Mouse (Mus musculus): ENCODE results near the gene Tctn1. TPM values are rescaled to one million over a fixed set of nuclear protein-coding genes. Genes with fewer than 3 reads are reported as not detected.

The Tctn1 gene
- polyA plus RNA-seq, 1 experiment: 28.0 TPM

DNA sequence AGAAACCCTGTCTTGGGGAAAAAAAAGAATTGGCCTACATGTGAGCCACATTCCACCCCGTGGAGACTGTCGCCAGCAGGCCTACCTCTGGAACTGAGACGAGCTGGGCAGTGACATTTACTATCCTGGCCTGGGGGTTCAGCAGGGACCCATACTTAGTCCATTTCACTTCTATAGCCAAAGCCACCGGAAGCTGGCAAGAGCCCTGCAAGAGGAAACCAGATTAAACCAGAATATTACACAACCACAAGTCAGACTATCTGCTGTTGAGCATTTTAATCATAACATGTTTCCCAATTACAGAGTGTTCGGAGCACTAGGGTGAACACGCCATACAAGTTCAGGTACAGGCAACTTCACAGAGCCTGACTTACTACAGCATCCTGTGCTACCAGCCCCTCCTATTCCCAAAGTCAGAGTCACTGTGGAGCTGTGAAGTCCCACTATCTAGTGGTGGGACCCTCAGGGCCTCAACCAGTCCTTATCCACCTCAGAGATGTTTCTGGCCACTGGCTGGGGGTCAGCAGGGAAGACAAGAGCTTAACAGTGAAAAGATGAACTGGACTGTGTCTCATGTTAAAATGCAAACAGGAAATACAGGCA lies 21.6 kb downstream of the Tctn1 start:
- Histone ChIP-seq H3K27ac (ENCODE audit: insufficient read depth, low read length) (no peak overlapping the region), H3K4me3 (ENCODE audit: insufficient read depth, low read length) (no peak overlapping the region), H3K4me1 (ENCODE audit: control insufficient read depth, insufficient read depth, low read length) (0 out of 2 replicates have a peak, but pooled peaks cover 2% of the 10 kb centered on the region)
- no peak for TF ChIP-seq CTCF (IDR thresholded peaks at IDR 0.05; ENCODE audit: extremely low read depth, insufficient read depth, low read length)
- no peak for TF ChIP-seq POLR2A (IDR thresholded peaks at IDR 0.05; ENCODE audit: extremely low read depth, insufficient read depth, low read length)

- Histone ChIP-seq H3K4me3 (ENCODE audit: insufficient read depth, low read length) (no peak overlapping the region), H3K4me1 (ENCODE audit: control insufficient read depth, insufficient read depth, low read length) (no peaks in the 10 kb centered on the region), H3K27ac (ENCODE audit: insufficient read depth, low read length) (no peak overlapping the region)
- TF ChIP-seq POLR2A (IDR thresholded peaks at IDR 0.05; ENCODE audit: extremely low read depth, insufficient read depth, low read length) (no peak), CTCF (IDR thresholded peaks at IDR 0.05; ENCODE audit: extremely low read depth, insufficient read depth, low read length) (no peak)
Measured at GRCm38 (mm10) chr5:122240989-122241388, 23.3 kb downstream of the Tctn1 start.

DNA sequence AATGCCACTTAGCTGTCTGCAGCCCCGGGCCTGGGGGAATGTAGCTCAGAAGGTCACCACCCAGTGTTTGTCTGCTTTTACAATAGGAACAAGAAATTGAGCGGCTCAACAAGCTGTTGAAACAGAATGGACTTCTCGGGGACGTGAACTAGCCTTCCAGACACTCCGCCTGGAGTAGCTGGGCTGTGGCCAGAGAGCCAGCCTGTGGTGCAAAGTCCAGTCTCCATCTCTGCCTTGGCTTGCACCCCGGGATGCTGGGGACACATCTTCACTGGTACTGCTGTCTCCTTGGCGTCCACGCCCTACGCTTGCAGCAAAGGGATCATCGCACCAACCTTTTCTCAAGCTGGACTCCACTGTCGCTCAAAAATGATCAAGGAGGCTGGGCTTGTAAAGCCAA lies 23.7 kb downstream of the Tctn1 start:
- H3K27ac ChIP-seq (ENCODE audit: insufficient read depth, low read length): no peak overlapping the region
- H3K4me1 ChIP-seq (ENCODE audit: control insufficient read depth, insufficient read depth, low read length): no peaks in the 10 kb centered on the region
- TF ChIP-seq POLR2A (IDR thresholded peaks at IDR 0.05; ENCODE audit: extremely low read depth, insufficient read depth, low read length) (no peak), CTCF (IDR thresholded peaks at IDR 0.05; ENCODE audit: extremely low read depth, insufficient read depth, low read length) (no peak)
- no peak overlapping the region for H3K4me3 ChIP-seq (ENCODE audit: insufficient read depth, low read length)

DNA sequence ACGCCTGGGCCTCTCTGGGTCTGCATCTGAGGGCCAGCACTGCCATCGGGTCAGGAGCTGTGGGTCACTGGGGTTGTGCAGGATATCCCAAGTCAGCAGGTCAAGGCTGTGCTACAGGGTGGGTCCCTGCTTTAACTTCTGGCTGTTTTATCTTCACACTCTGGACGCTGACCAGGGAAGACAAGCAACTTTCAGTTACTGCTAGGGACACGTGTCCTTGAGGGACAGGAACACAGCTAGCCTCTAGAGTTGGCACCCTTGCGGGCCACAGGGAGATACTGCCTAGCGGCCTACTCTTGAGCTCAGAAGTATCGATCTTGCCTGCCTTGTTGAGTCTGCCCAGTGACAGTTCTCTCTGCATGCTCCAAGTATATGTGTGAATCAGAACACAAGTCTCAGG lies 24.6 kb downstream of the Tctn1 start:
- Histone ChIP-seq H3K27ac (ENCODE audit: insufficient read depth, low read length) (no peak overlapping the region), H3K4me3 (ENCODE audit: insufficient read depth, low read length) (no peak overlapping the region), H3K4me1 (ENCODE audit: control insufficient read depth, insufficient read depth, low read length) (no peaks in the 10 kb centered on the region)
- TF ChIP-seq POLR2A (IDR thresholded peaks at IDR 0.05; ENCODE audit: extremely low read depth, insufficient read depth, low read length) (no peak), CTCF (IDR thresholded peaks at IDR 0.05; ENCODE audit: extremely low read depth, insufficient read depth, low read length) (no peak)

DNA sequence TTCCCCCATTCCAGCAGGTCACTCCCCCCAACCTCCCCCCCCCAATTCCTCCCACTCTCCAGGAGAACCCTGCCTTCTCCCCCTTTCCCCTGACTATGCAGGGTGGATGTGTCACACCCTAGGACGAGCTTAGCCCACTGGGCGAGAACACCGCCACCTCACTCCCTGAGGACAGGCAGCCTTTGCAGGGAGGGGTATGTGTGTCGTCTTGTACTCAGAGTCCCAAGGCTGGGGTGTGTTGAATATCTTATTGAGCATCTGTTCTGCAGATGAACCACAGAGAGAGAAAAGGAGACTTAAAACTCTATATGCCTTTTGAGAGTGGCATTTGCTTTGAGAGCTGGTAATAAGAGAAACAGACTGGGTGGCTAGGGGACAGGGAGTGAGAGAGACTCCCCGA lies 27.1 kb downstream of the Tctn1 start:
- Histone ChIP-seq H3K4me3 (ENCODE audit: insufficient read depth, low read length) (no peak overlapping the region), H3K27ac (ENCODE audit: insufficient read depth, low read length) (no peak overlapping the region), H3K4me1 (ENCODE audit: control insufficient read depth, insufficient read depth, low read length) (no peaks in the 10 kb centered on the region)
- TF ChIP-seq CTCF (IDR thresholded peaks at IDR 0.05; ENCODE audit: extremely low read depth, insufficient read depth, low read length) (no peak), POLR2A (IDR thresholded peaks at IDR 0.05; ENCODE audit: extremely low read depth, insufficient read depth, low read length) (no peak)

DNA sequence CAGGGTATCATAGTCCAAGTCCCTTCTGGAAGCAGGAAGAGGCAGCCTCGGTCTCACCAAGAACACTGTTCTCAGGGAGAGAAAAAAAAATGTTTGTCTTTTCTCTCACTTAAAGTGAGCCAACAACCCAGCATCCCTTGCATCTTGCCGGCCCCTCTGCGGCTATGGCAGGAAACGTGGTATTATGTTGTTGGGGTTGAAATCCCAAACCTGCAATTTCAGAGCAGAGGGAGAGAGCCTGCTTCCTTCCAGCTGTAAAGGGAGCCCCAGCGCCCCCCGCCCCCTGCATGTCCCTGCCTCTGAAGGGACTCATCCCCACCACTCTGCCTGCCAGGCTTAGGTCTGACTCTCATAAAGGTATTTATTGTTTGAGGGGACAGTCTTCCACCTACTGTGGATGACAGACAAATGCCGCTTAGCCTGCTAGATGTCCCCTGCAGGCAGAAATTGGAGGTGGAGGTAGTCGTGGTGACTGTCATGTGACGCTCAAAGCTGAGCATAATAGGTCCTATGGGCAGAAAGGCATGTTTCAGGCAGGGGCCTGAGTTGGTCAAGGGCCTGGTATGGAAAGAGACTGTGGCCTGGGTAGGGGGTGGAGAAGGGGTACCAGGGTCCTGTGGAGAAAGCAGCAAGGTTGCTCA lies 28.9 kb downstream of the Tctn1 start:
- H3K4me1 ChIP-seq (ENCODE audit: control insufficient read depth, insufficient read depth, low read length): no peaks in the 10 kb centered on the region
- no peak overlapping the region for H3K27ac ChIP-seq (ENCODE audit: insufficient read depth, low read length)
- no peak overlapping the region for H3K4me3 ChIP-seq (ENCODE audit: insufficient read depth, low read length)
- TF ChIP-seq CTCF (IDR thresholded peaks at IDR 0.05; ENCODE audit: extremely low read depth, insufficient read depth, low read length) (no peak), POLR2A (IDR thresholded peaks at IDR 0.05; ENCODE audit: extremely low read depth, insufficient read depth, low read length) (no peak)

GRCm38 (mm10) chr5:122234319-122235195 lies 29.7 kb downstream of the Tctn1 start:
- no peak overlapping the region for H3K27ac ChIP-seq (ENCODE audit: insufficient read depth, low read length)
- no peak for TF ChIP-seq POLR2A (IDR thresholded peaks at IDR 0.05; ENCODE audit: extremely low read depth, insufficient read depth, low read length)
- TF ChIP-seq CTCF (IDR thresholded peaks at IDR 0.05; ENCODE audit: extremely low read depth, insufficient read depth, low read length): no peak
- no peak overlapping the region for H3K4me3 ChIP-seq (ENCODE audit: insufficient read depth, low read length)
- no peaks in the 10 kb centered on the region for H3K4me1 ChIP-seq (ENCODE audit: control insufficient read depth, insufficient read depth, low read length)

GRCm38 (mm10) chr5:122233695-122234094 lies 30.6 kb downstream of the Tctn1 start:
- H3K27ac ChIP-seq (ENCODE audit: insufficient read depth, low read length): no peak overlapping the region
- no peaks in the 10 kb centered on the region for H3K4me1 ChIP-seq (ENCODE audit: control insufficient read depth, insufficient read depth, low read length)
- no peak for TF ChIP-seq POLR2A (IDR thresholded peaks at IDR 0.05; ENCODE audit: extremely low read depth, insufficient read depth, low read length)
- TF ChIP-seq CTCF (IDR thresholded peaks at IDR 0.05; ENCODE audit: extremely low read depth, insufficient read depth, low read length): no peak
- H3K4me3 ChIP-seq (ENCODE audit: insufficient read depth, low read length): no peak overlapping the region

GRCm38 (mm10) chr5:122233077-122233581 lies 31.1 kb downstream of the Tctn1 start:
- H3K4me1 ChIP-seq (ENCODE audit: control insufficient read depth, insufficient read depth, low read length): no peaks in the 10 kb centered on the region
- no peak overlapping the region for H3K27ac ChIP-seq (ENCODE audit: insufficient read depth, low read length)
- TF ChIP-seq CTCF (IDR thresholded peaks at IDR 0.05; ENCODE audit: extremely low read depth, insufficient read depth, low read length): no peak
- TF ChIP-seq POLR2A (IDR thresholded peaks at IDR 0.05; ENCODE audit: extremely low read depth, insufficient read depth, low read length): no peak
- H3K4me3 ChIP-seq (ENCODE audit: insufficient read depth, low read length): no peak overlapping the region
